Mouse (Mus musculus) testis, adult 2 months (tissue): ENCODE measurements at regions not wholly inside any gene's neighbourhood (a gene's known extent, or its start where the extent isn't known, plus 50 kb on each side); places are given as distances from the start of the nearest gene placed in this dataset.

Experiments used
- CTCF ChIP-seq: fragments of 200-500 bp; IDR thresholded peaks from 2 replicates; pipeline ENCODE4 v1.5.1; 2012; ENCODE audit warnings: low read depth, mild to moderate bottlenecking, inconsistent platforms, low read length, moderate library complexity; ENCODE audit not compliant: control insufficient read depth, insufficient read depth, insufficient replicate concordance
- POLR2A ChIP-seq: fragments of 200-500 bp; IDR thresholded peaks from 2 replicates; pipeline ENCODE4 v1.6.1; 2012; ENCODE audit warnings: low read depth, mild to moderate bottlenecking, inconsistent platforms, low read length, moderate library complexity; ENCODE audit not compliant: control insufficient read depth

- TF ChIP-seq CTCF: no peak
- TF ChIP-seq POLR2A: no peak
These were observed 193.6 kb downstream of the Ackr3 start for GRCm38 (mm10) chr1:90397355-90397754.
